Mouse (Mus musculus): ENCODE measurements at regions not wholly inside any gene's neighbourhood (a gene's known extent, or its start where the extent isn't known, plus 50 kb on each side); places are given as distances from the start of the nearest gene placed in this dataset.

GRCm38 (mm10) chr13:80977266-80977665, 94.1 kb downstream of the Arrdc3 start:
- TF ChIP-seq CHD1 (IDR thresholded peaks at IDR 0.05; ENCODE audit: low read depth, low read length) (no peak), ETS1 (IDR thresholded peaks at IDR 0.05; ENCODE audit: low read depth, low read length) (no peak), USF1 (IDR thresholded peaks at IDR 0.05; ENCODE audit: low read depth, low read length) (no peak), POLR2A (IDR thresholded peaks at IDR 0.05; ENCODE audit: control insufficient read depth in 1 of 2, insufficient read depth in 1 of 2, low read depth in 1 of 2, low read length in 2 of 2, poor library complexity in 1 of 2) (no peak), SIN3A (IDR thresholded peaks at IDR 0.05; ENCODE audit: low read length) (no peak), RAD21 (IDR thresholded peaks at IDR 0.05; ENCODE audit: low read depth, low read length) (no peak), MAFK (IDR thresholded peaks at IDR 0.05; ENCODE audit: borderline replicate concordance, low read depth, low read length) (no peak)
